Mouse (Mus musculus) stomach, postnatal 0 days (tissue): ENCODE measurements around the gene Rtca.

ENCODE experiments used
- CTCF ChIP-seq: IDR thresholded peaks from 2 replicates; pipeline ENCODE4 v1.5.1; 2016; ENCODE audit warnings: antibody characterized with exemption, low read depth, mild to moderate bottlenecking, moderate library complexity
- EP300 ChIP-seq: optimal IDR thresholded peaks from 2 replicates; pipeline ENCODE3; 2016; ENCODE audit warnings: antibody characterized with exemption

DNA sequence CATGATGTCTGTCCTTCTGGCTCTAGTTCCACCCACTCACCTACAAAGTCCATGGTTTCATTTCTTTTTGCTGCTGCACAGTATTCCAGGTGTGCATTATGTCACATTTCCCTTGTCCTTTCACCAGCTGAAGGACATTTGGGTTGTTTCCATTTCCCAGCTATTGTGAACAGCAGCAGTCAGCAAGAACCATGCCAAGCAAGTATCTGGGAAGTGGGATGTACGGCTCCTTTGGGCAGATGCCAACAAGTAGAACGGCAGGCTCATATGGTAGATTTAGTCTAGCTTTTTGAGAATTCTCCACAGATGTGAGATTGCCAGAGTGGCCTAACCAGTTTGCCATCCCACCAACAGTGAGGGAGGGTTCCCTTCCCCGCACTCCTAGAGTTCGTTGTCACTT is 22.8 kb upstream of the Rtca start:
- TF ChIP-seq CTCF, result no peak
- no peak for TF ChIP-seq EP300
